Mouse (Mus musculus): Measurements from ENCODE around the gene Gm7030. TPM values are rescaled to one million over a fixed set of nuclear protein-coding genes. Genes with fewer than 3 reads are reported as not detected.
"Not testable (repeated sequence)": the region's sequence is repeated elsewhere in the genome, so short reads cannot be mapped to it uniquely, and the experiment has no call there.

Gene Gm7030
- polyA plus RNA-seq, 3 experiments from 2014 or later, result 1.3 TPM; not detected in 2

- not testable (repeated sequence) for ATAC-seq
These were observed 47.3 kb downstream of the Gm7030 start for GRCm38 (mm10) chr17:36081901-36082300.

- ATAC-seq, result peak; percentile 94
These were observed 68.4 kb downstream of the Gm7030 start for GRCm38 (mm10) chr17:36060829-36061228.

Other genes starting within 250 kb of the Gm7030 start
- 10 to 100 TPM; 17.4 to 36.1 (median 19.5) TPM for gene Dhx16, start 249.6 kb downstream of the Gm7030 start, polyA plus RNA-seq (2017; shearing (Covaris generic))
- 10 to 100 TPM; 15.3 to 21.6 (median 15.4) TPM for gene 2310061I04Rik, start 232.0 kb downstream of the Gm7030 start, polyA plus RNA-seq (2017; shearing (Covaris generic))
- gene Atat1, start 219.3 kb downstream of the Gm7030 start, polyA plus RNA-seq (2017; shearing (Covaris generic)), result 10 to 100 TPM in 2 of 3 experiments, 1 to 10 TPM in 1; 9.5 to 16.2 (median 10.5) TPM
- 10 to 100 TPM; 35.8 to 82.5 (median 75.5) TPM for gene Mrps18b, start 213.0 kb downstream of the Gm7030 start, polyA plus RNA-seq (2017; shearing (Covaris generic))
- gene Ppp1r10, start 213.0 kb downstream of the Gm7030 start, polyA plus RNA-seq (2017; shearing (Covaris generic)), result 10 to 100 TPM; 49.4 to 63.1 (median 51.7) TPM
- gene Abcf1, start 159.7 kb downstream of the Gm7030 start, polyA plus RNA-seq (2017; shearing (Covaris generic)), result 100 to 1,000 TPM; 113 to 143 (median 123) TPM
- 1 to 10 TPM; 7.6 to 9.2 (median 8.8) TPM for gene Gnl1, start 149.6 kb downstream of the Gm7030 start, polyA plus RNA-seq (2017; shearing (Covaris generic))
- 10 to 100 TPM; 13.8 to 22.0 (median 19.8) TPM for gene Prr3, start 149.2 kb downstream of the Gm7030 start, polyA plus RNA-seq (2017; shearing (Covaris generic))
- 10 to 100 TPM; 26.0 to 35.7 (median 32.8) TPM for gene H2-T24, start 108.9 kb downstream of the Gm7030 start, polyA plus RNA-seq (2017; shearing (Covaris generic))
- gene H2-T23, start 96.6 kb downstream of the Gm7030 start, polyA plus RNA-seq (2017; shearing (Covaris generic)), result 1,000 to 10,000 TPM in 1 of 3 experiments, 100 to 1,000 TPM in 2; 834 to 1,491 (median 990) TPM
- gene H2-T22, start 86.7 kb downstream of the Gm7030 start, polyA plus RNA-seq (2017; shearing (Covaris generic)), result 100 to 1,000 TPM; 428 to 527 (median 477) TPM
- gene Gm6034, start 86.5 kb downstream of the Gm7030 start, polyA plus RNA-seq (2017; shearing (Covaris generic)), result under 1 TPM in 2 of 3 experiments, not detected in 1; 0.33 to 0.87 TPM
- under 1 TPM in 1 of 3 experiments, not detected in 2; 0.30 TPM for gene Gm11127, start 71.1 kb downstream of the Gm7030 start, polyA plus RNA-seq (2017; shearing (Covaris generic))
- gene Gm19684, start 7.7 kb downstream of the Gm7030 start, polyA plus RNA-seq (2017; shearing (Covaris generic)), result 1 to 10 TPM; 1.8 to 5.8 (median 2.4) TPM
- gene Gm8909, start 39.1 kb upstream of the Gm7030 start, polyA plus RNA-seq (2017; shearing (Covaris generic)), result 1 to 10 TPM; 1.5 to 7.5 (median 4.7) TPM
- gene H2-T3, start 60.9 kb upstream of the Gm7030 start, polyA plus RNA-seq (2017; shearing (Covaris generic)), result 1 to 10 TPM in 1 of 3 experiments, under 1 TPM in 1, not detected in 1; 0.67 to 6.8 TPM
- gene Rpp21, start 128.6 kb upstream of the Gm7030 start, polyA plus RNA-seq (2017; shearing (Covaris generic)), result 100 to 1,000 TPM; 147 to 196 (median 194) TPM
- gene Trim39, start 142.8 kb upstream of the Gm7030 start, polyA plus RNA-seq (2017; shearing (Covaris generic)), result 10 to 100 TPM; 10.1 to 20.8 (median 16.2) TPM
- not detected for gene H2-M10.2, start 157.1 kb upstream of the Gm7030 start, polyA plus RNA-seq (2017; shearing (Covaris generic))
- gene H2-M10.1, start 196.7 kb upstream of the Gm7030 start, polyA plus RNA-seq (2017; shearing (Covaris generic)), result not detected
- not detected for gene H2-M10.3, start 239.0 kb upstream of the Gm7030 start, polyA plus RNA-seq (2017; shearing (Covaris generic))

Measured in inflammation-experienced regulatory T-cells, adult 6 months (primary cell).